In genomic region chr7:106550881-106551575, GRCm38 (mm10) we compare ENCODE assay signal across 14 mouse cellular contexts.
DNase-seq lines count a peak whose midpoint lies in the region; ATAC-seq and TF ChIP-seq lines count a peak whose summit lies in the region.
"Had no signal": no experiment of that assay in that cellular context is flagged by ENCODE, and none has a peak within 500 bp of the region (broad histone marks: within the 10 kb centered on the region; RNA-seq: fewer than 3 reads in every experiment).

No protein-coding gene starts in this region.

- WGBS in lung, adult 2 months, result 46% methylated on average over 2 of the region's 2 CpGs

- H3K9me3 ChIP-seq in G1E (replicated peaks), result no peaks in the 10 kb centered on the region
- H3K9me3 ChIP-seq: intestine, embryonic 15.5 days; limb, embryonic 13.5 days had no signal

- ATAC-seq in G1E (ENCODE audit: extremely low read depth, insufficient number of reproducible peaks, low FRiP score, poor library complexity, severe bottlenecking), result peak; percentile 86
- peak; percentile 63; the same call in 1 of the 2 replicates for ATAC-seq in megakaryocyte-erythroid progenitor cell, adult 5-6 weeks (replicated peaks; ENCODE audit: low FRiP score, low TSS enrichment, poor library complexity, severe bottlenecking)
- ATAC-seq: forebrain, embryonic 14.5 days; intestine, embryonic 15.5 days had no signal

- intact Hi-C loops in left cerebral cortex, postnatal 25 days (cut with DNase I), result no loop called here
- intact Hi-C loops in heart, postnatal 36 days (cut with DNase I), result loop anchor here (10.0 kb wide), 1 partner anchor 64 kb away; no protein-coding TSS in a partner anchor

- peak; percentile 11 for DNase-seq in lung, postnatal 25 days (ENCODE audit: low spot score)
- DNase-seq in lung, adult 2 months, result no peak
- DNase-seq in G1E (ENCODE audit: low spot score), result peak; percentile 12
- DNase-seq in c-Kit-positive CD71-positive TER-119-negative erythroid progenitor cells, embryonic 14.5 days (ENCODE audit: low read depth), result peak; percentile 49
- DNase-seq in left cerebral cortex, postnatal 25 days (ENCODE audit: low spot score in 2 of 2), result no peak
- DNase-seq in heart, postnatal 36 days, result no peak
- DNase-seq: cerebellum, postnatal 36 days; heart, postnatal 14 days; lung, postnatal 14 days; right cerebral cortex, postnatal 4 days had no signal

- H3K4me3 ChIP-seq in lung, adult 2 months (replicated peaks; ENCODE audit: extremely low read depth, low read depth, low read length), result no peak overlapping the region
- peak overlapping the region; percentile 20; the same call in 1 of the 2 replicates for H3K4me3 ChIP-seq in G1E (ENCODE audit: low read depth, low read length)
- H3K4me3 ChIP-seq: intestine, embryonic 15.5 days; limb, embryonic 13.5 days had no signal

- no peaks in the 10 kb centered on the region for H3K36me3 ChIP-seq in G1E (replicated peaks)
- H3K36me3 ChIP-seq: intestine, embryonic 15.5 days; limb, embryonic 13.5 days had no signal

- no peak for TF ChIP-seq POLR2A in lung, adult 2 months (IDR thresholded peaks at IDR 0.05; ENCODE audit: borderline replicate concordance, extremely low read depth, low read depth, low read length)

- H3K27me3 ChIP-seq in G1E (ENCODE audit: insufficient read depth, low read length), result no peaks in the 10 kb centered on the region
- H3K27me3 ChIP-seq: intestine, embryonic 15.5 days; limb, embryonic 13.5 days had no signal

- TF ChIP-seq CTCF in lung, adult 2 months (IDR thresholded peaks at IDR 0.05; ENCODE audit: insufficient read depth, low read length), result no peak
- TF ChIP-seq CTCF in G1E (IDR thresholded peaks at IDR 0.05; ENCODE audit: low read depth, low read length), result no peak

- no peaks in the 10 kb centered on the region for H3K4me1 ChIP-seq in lung, adult 2 months (ENCODE audit: control insufficient read depth, insufficient read depth, low read length)
- peaks cover 32% of the 10 kb centered on the region for H3K4me1 ChIP-seq in G1E (ENCODE audit: insufficient read depth, low read depth, low read length)
- H3K4me1 ChIP-seq: intestine, embryonic 15.5 days; limb, embryonic 13.5 days had no signal

Comparison
In these comparisons a context has a peak if more than half of its experiments do, and no peak if none do; other contexts are left out.
1. DNase-seq: peak in lung, postnatal 25 days (single experiment), G1E (single experiment) and c-Kit-positive CD71-positive TER-119-negative erythroid progenitor cells, embryonic 14.5 days (single experiment); none in lung, adult 2 months (single experiment), left cerebral cortex, postnatal 25 days (0 of 2) and heart, postnatal 36 days (0 of 2).